Mouse (Mus musculus) T-cell, adult 2 months (primary cell): ENCODE results near the gene Cfap61.

ENCODE experiments used
- DNase-seq: peaks from one replicate; pipeline ENCODE4 v3.0.0; 2022; ENCODE audit warnings: low spot score

The Cfap61 gene

GRCm38 (mm10) chr2:146147801-146148200 is 213.2 kb downstream of the Cfap61 start:
- no peak for DNase-seq

- no peak for DNase-seq
Measured at GRCm38 (mm10) chr2:146149206-146149974, 214.8 kb downstream of the Cfap61 start.

- DNase-seq, result no peak
Measured at GRCm38 (mm10) chr2:146168017-146168803, 233.6 kb downstream of the Cfap61 start.

GRCm38 (mm10) chr2:146169492-146169891 is 234.9 kb downstream of the Cfap61 start:
- DNase-seq, result no peak

- no peak for DNase-seq
Measured at GRCm38 (mm10) chr2:146172106-146172505, 237.5 kb downstream of the Cfap61 start.

GRCm38 (mm10) chr2:146174173-146174572 is 239.6 kb downstream of the Cfap61 start:
- no peak for DNase-seq

DNA sequence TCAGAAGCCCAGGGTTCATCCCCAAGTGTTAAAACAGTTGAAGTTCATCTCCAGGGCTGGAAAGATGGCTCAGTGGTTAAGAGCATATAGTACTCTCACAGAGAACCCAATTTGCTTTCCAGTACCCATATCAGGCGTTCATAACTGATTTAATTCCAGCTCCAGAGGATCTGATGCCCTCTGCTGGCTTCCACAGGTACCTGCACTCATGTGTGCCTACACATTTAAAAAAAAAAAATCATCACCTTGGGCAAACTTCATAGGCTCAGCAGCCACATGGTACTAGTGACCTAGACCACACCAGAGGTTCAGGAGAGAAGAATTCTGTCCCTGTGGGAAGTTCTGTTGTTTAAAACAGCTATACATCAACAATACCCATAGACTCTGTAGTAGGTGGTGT is 244.1 kb downstream of the Cfap61 start:
- DNase-seq, result no peak

- DNase-seq, result no peak
Measured at GRCm38 (mm10) chr2:146183830-146184793, 249.5 kb downstream of the Cfap61 start.

DNA sequence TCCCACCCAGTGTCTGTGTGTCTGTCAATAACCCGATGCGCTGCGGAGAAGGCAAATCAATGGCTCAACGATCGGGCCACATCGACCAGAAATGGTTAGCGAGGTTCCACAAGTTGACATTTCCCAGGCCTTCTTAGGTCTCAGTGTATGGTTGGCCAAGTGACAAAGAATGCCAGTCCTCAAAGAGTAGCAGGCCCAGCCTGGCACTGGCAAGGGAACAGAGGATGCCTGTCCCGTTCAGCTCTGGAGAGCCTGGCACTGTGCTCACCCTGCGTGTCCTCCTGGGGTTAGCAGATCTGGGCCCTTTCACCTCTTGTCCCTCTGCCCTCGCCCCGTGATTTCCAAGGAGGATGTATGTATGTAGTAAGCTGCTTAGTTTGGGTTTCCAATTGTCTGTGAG is 261.5 kb downstream of the Cfap61 start:
- no peak for DNase-seq

DNA sequence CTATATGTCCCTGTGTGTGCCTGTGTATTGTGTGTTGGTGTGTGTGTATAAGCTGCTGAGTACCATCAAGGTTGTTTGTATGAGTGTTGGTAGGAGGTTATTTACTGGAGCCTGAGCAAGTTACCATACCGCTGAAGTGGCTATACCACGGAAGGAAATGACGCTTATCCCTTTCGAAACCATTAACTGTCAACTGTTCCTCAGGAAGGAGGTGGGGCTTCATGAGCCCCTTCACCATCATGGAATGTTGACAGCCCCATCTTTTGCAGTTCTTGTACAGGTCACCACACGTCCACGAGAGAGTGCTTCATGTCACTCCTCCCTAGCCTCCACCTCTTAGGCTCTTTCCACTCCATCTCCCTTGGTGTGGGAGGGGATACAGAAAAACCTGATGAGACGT is 263.4 kb downstream of the Cfap61 start:
- no peak for DNase-seq

- no peak for DNase-seq
Measured at GRCm38 (mm10) chr2:146210968-146211367, 276.4 kb downstream of the Cfap61 start.

GRCm38 (mm10) chr2:146214715-146215114 is 280.1 kb downstream of the Cfap61 start:
- peak; percentile 21 for DNase-seq

GRCm38 (mm10) chr2:146216111-146217064 is 281.8 kb downstream of the Cfap61 start:
- DNase-seq, result no peak

- DNase-seq, result no peak
Measured at GRCm38 (mm10) chr2:146217227-146217980, 282.8 kb downstream of the Cfap61 start.

DNA sequence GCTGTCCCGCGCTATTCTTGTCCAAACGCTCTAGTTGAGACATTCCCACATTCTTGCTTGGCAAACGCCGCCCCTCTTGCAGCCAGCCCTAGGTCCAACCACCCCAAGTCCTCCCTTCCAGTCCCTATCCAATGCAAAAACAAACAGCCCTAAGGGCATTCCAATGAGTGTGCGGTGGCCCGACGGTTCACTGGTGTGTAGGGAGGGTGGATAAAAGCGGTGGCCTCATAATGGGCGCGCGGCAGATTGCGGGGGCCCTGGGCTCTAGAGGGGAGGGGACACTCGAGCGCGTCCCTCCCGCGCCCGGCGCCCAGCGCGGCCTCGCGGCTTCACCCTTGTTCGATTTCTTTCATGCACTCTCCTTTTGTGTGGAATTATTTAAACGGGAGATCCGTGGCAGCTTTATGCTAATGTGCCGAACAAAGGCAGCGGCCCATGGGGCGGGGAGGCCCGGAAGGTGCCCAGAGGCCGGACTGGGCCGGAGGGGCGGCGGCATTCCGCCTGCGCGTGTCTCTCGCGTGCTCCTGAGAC is 283.6 kb downstream of the Cfap61 start:
- no peak for DNase-seq

DNA sequence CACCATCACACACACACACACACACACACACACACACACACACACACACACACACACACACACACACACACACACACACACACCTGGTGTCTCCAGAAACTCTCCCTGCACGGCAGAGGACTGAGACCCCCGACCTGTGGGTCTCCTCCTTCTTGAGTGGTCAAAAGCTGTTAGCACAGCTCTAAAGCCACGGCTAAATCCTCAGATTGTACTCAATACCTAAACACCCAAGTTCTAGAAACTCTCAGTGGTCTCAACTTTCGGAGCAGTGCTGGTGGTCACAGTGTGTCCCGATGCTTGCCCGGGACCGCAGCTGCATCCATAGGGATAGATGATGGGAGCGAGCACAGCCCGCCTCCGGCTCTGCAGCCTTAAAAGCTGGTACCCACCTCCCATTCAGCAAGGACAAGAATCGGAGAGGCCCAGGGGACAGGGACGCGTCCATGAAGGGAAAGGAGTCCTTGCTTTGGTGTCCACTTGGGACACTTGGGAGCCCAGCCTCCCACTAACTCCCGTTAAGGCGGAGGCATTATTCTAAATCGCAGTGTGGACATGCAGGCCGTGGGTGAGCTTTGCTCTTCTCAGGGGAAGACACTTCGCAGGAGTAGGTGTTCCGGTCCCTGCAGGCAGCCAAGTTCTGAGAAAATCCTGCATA is 284.4 kb downstream of the Cfap61 start:
- no peak for DNase-seq

DNA sequence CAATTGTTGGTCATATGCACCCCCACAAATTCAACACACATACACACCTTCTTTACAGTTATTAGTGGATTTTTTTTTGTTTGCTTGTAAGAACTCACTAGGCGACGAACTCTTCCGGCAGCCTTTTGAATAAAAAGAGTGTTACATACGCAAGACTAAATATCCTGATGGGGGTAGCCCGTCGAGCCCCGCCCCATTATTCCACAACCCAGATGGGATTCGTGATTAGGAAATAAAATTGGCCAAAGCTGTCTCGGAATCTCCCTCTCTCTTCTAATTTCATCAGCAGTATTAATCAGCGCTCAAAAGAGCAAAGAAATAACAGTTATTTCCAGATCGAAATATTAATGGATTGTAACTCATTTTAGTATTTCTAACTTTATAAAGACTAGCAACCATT is 285.2 kb downstream of the Cfap61 start:
- no peak for DNase-seq

DNA sequence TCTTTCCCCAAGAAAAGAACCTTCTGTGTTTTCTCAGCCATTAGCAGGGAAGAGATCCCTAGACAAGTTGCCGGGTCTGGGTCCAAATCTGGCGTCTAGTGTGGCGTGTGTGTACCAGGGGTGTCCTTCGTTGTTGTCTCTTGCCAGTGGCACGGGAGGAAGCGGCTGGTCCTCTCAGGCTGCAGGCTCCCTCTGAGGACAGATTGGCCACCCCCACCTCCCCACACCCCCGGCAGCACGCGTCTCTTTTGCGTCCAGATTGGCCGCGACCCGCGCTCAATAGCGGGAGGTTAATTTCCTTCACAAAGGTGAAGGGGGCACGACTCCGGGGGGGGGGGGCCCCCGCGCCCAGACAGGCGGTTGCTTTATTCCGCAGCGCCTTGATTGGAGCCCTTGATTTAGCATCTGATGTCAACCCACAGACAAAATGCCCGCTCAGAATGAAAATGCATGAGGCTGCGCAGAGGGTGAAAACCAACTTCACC is 286.0 kb downstream of the Cfap61 start:
- DNase-seq, result no peak
